Mouse (Mus musculus) erythroblast, embryonic 14.5 days (primary cell): ENCODE measurements around the gene Car10. TPM values are rescaled to one million over a fixed set of nuclear protein-coding genes. Genes with fewer than 3 reads are reported as not detected.

Experiments
- H3K27me3 ChIP-seq: 2 replicates; pipeline ENCODE4 v1.6.1; 2012; ENCODE audit warnings: inconsistent platforms; ENCODE audit not compliant: control insufficient read depth
- H3K36me3 ChIP-seq: 2 replicates; pipeline ENCODE4 v1.6.1; 2012; ENCODE audit warnings: mild to moderate bottlenecking, inconsistent platforms; ENCODE audit not compliant: control insufficient read depth
- H3K4me1 ChIP-seq: 2 replicates; pipeline ENCODE4 v1.6.1; 2012; ENCODE audit warnings: inconsistent platforms; ENCODE audit not compliant: control insufficient read depth
- H3K4me3 ChIP-seq: replicated peaks from 2 replicates; pipeline ENCODE3; 2012; ENCODE audit warnings: moderate library complexity, mild to moderate bottlenecking, inconsistent platforms
- H3K9me3 ChIP-seq: 2 replicates; pipeline ENCODE4 v1.6.1; 2012; ENCODE audit warnings: low read length, inconsistent platforms, mixed read lengths; ENCODE audit not compliant: control insufficient read depth
- GATA1 ChIP-seq: IDR thresholded peaks from 2 replicates; pipeline ENCODE4 v1.6.1; 2012; ENCODE audit warnings: low read length, inconsistent platforms, mixed read lengths
- TAL1 ChIP-seq: IDR thresholded peaks from 3 replicates; pipeline ENCODE4 v1.6.1; 2012; ENCODE audit warnings: low read length, inconsistent platforms, mixed read lengths
- polyA plus RNA-seq: library from polyadenylated mRNA; stranded (reverse); fragments of >175 nt; gene quantifications from 2 replicates; pipeline ENCODE4 v1.2.3, GENCODE M21; 2012

Gene Car10
- polyA plus RNA-seq: not detected in 2 replicates

DNA sequence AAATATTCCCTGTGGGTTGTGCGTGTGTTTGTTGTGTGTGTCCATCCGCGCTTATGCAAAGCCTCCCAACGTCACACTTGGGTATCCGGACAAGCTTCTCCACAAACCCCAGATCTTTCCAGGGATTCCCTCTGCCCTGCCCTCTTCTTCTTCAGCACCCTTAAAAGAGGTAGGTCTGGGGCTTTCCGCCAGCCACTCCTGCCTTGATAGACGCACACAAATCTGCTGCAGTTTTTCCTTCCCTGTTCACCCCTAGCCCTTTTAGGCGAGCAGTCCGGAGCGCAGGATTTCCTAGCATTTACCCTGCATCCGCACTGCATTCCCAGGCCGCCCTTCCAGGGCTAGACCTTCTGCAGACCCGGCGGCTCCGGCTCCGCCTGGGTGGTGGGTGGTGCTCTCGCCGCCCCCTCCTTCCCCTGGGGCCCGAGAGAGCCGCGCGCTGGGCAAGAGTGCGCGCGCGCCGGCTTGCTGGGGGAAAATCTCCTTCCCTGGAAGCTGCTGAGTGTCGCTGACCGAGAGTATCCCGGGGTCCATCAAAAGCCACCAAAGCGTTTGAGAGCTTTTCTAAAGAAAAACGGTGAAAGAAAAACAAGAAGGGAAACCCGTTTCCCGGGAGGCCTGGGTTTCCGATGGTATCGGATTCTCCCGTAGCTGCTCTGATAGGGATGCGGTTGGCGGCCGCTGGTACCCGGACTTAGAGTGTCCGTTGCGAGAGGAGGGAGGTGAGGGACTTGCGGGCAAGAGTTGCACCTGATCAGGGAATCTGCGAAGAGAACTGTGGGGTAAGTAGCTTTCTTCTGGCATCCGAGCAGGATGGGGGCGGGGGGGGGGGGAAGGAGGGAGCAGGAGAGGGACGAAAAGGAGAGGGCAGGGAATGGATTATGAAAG, at the start of gene Car10:
Gene Car10 (plus strand): TSS at position 88 of the 888 bp plus-strand sequence.
- no peak for TF ChIP-seq GATA1
- TF ChIP-seq TAL1: no peak
- H3K4me3 ChIP-seq: no peak within 1 kb of the TSS
- H3K27me3 ChIP-seq: peaks cover 45% of the 10 kb centered on the region

GRCm38 (mm10) chr11:93065021-93065420, 32.8 kb upstream of the Car10 start:
- Histone ChIP-seq H3K36me3 (no peaks in the 10 kb centered on the region), H3K9me3 (no peaks in the 10 kb centered on the region), H3K4me3 (no peak overlapping the region), H3K27me3 (no peaks in the 10 kb centered on the region), H3K4me1 (no peaks in the 10 kb centered on the region)
- TF ChIP-seq TAL1 (no peak), GATA1 (no peak)

More for the DNA sequence above, at the start of gene Car10:
- Histone ChIP-seq H3K9me3 (peaks cover 2% of the 10 kb centered on the region; the same call in 1 of the 2 replicates), H3K4me1 (no peaks in the 10 kb centered on the region), H3K36me3 (no peaks in the 10 kb centered on the region)

DNA sequence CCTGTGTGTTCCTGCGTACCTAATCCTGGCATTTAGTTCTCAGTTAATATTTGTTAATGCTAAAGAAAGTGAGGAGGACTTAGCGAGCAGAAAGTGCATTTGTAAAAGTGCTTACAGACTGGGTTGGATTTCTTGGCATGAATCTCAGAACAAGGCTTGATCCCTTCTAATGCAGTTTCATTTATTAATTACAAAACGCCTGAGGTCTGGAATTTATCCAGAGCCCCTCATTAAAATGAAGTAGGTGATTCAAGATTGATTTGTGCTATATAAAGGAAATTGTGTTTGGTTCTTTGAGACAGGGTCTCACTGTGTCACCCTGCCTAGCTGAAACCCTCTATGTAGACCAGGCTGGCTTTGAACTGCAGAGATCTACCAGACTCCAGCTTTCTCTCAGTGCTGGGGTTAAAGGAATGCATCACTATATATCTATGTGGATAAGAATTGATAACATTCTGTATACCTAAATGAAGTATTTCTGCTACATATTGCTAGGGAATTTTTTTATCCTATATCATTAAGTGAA, 32.1 kb upstream of the Car10 start:
- no peaks in the 10 kb centered on the region for H3K9me3 ChIP-seq
- H3K4me1 ChIP-seq: no peaks in the 10 kb centered on the region
- H3K4me3 ChIP-seq: no peak overlapping the region
- no peaks in the 10 kb centered on the region for H3K27me3 ChIP-seq
- no peak for TF ChIP-seq GATA1
- no peak for TF ChIP-seq TAL1
- no peaks in the 10 kb centered on the region for H3K36me3 ChIP-seq

DNA sequence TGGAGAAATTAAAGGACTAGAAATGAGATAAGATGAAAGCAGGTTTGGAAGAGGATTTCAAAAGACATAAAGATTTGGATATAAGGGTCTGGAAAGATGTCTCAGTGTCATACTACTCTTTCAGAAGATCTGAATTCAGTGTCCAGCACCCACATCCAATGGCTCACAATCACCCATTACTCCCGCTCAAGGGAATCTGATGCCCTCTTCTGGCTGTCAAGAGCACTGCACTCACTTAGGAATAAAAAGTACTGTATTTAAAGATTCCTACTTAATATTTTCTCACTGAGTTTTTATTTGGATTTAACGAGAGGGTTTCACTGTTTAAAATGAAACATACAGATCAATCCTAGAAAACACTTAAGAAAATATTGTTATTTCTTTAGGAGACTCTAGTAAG, 2.2 kb upstream of the Car10 start:
- no peak for TF ChIP-seq TAL1
- no peak for TF ChIP-seq GATA1
- no peaks in the 10 kb centered on the region for H3K4me1 ChIP-seq
- H3K4me3 ChIP-seq: no peak overlapping the region
- peaks cover 38% of the 10 kb centered on the region for H3K27me3 ChIP-seq
- no peaks in the 10 kb centered on the region for H3K36me3 ChIP-seq
- peaks cover 2% of the 10 kb centered on the region; the same call in 1 of the 2 replicates for H3K9me3 ChIP-seq

DNA sequence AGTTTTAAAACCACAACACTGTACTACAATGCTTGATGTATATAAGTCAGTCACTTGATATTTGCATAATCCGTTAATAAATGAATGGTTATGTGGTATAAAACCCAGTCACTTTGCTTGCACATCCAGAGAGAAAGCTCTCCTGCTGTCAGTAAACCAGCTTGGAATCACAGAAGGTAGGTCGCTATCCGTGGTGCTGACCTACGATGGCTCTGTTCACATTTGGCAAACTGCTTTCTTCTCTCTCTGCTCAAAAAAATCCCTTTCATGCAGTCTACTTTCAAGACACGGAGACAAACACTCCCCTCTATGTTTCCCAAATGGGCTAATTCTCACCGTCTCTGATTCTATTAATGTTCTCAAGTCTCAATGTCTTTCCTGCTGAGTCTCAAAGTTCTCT, 827 bp upstream of the Car10 start:
- H3K4me3 ChIP-seq: no peak overlapping the region
- H3K27me3 ChIP-seq: peaks cover 45% of the 10 kb centered on the region
- TF ChIP-seq TAL1 (no peak), GATA1 (no peak)
- peaks cover 2% of the 10 kb centered on the region; the same call in 1 of the 2 replicates for H3K9me3 ChIP-seq
- H3K36me3 ChIP-seq: no peaks in the 10 kb centered on the region
- no peaks in the 10 kb centered on the region for H3K4me1 ChIP-seq

GRCm38 (mm10) chr11:93097431-93097851, 387 bp upstream of the Car10 start:
- no peaks in the 10 kb centered on the region for H3K36me3 ChIP-seq
- H3K4me3 ChIP-seq: no peak overlapping the region
- TF ChIP-seq TAL1 (no peak), GATA1 (no peak)
- no peaks in the 10 kb centered on the region for H3K4me1 ChIP-seq
- H3K9me3 ChIP-seq: peaks cover 2% of the 10 kb centered on the region; the same call in 1 of the 2 replicates
- H3K27me3 ChIP-seq: peaks cover 45% of the 10 kb centered on the region

DNA sequence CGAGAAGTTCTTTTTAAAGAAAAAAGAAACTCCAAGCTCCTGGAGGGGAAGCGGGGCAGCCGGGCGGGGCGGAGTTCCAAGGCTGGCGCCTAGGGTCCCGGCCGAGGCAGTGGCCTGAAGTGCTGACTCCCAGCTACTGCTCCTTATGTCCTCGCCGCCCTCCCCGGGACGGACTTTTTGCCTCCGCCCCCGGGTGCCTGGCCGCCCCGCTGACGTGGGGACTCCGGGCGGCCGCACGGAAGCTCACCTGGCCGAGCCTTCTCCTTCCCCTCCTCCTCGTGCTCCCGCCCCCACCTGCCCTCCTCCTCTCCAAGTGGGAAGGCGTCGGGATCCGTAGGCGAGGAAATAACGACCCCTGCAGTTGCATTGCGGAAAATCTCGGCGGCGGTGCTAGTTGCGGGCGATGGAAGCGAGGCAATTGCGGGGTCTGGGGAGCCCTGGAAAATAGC, 1.1 kb downstream of the Car10 start:
- Histone ChIP-seq H3K4me3 (no peak overlapping the region), H3K36me3 (no peaks in the 10 kb centered on the region), H3K27me3 (peaks cover 45% of the 10 kb centered on the region), H3K4me1 (no peaks in the 10 kb centered on the region), H3K9me3 (peaks cover 2% of the 10 kb centered on the region; the same call in 1 of the 2 replicates)
- TF ChIP-seq GATA1: no peak
- TF ChIP-seq TAL1: no peak

GRCm38 (mm10) chr11:93099431-93100370, 1.9 kb downstream of the Car10 start:
- Histone ChIP-seq H3K4me1 (no peaks in the 10 kb centered on the region), H3K36me3 (no peaks in the 10 kb centered on the region), H3K4me3 (no peak overlapping the region), H3K27me3 (peaks cover 45% of the 10 kb centered on the region), H3K9me3 (peaks cover 2% of the 10 kb centered on the region; the same call in 1 of the 2 replicates)
- no peak for TF ChIP-seq TAL1
- no peak for TF ChIP-seq GATA1
